Mouse (Mus musculus): ENCODE measurements around the gene Tgfbrap1. TPM values are rescaled to one million over a fixed set of nuclear protein-coding genes. Genes with fewer than 3 reads are reported as not detected.

Gene Tgfbrap1
- 28.5 and 30.6 TPM in 2 replicates for polyA plus RNA-seq (2012; rRNA removed)

GRCm38 (mm10) chr1:43098031-43098984, at the start of gene Tgfbrap1, which contains the start of gene AI597479:
Gene Tgfbrap1 (minus strand): TSS chr1:43098637.
Gene AI597479 (plus strand): TSS chr1:43098710.
- 1% methylated on average over 52 of the region's 57 CpGs for WGBS
- TF ChIP-seq POLR2A (IDR thresholded peaks at IDR 0.05; ENCODE audit: borderline replicate concordance, extremely low read depth, low read depth, low read length), result peak; percentile 87; the same call in 1 of the 2 replicates
- no peak for TF ChIP-seq CTCF (IDR thresholded peaks at IDR 0.05; ENCODE audit: insufficient read depth, low read length)
- Histone ChIP-seq H3K4me1 (ENCODE audit: control insufficient read depth, insufficient read depth, low read length) (peaks cover 7% of the 10 kb centered on the region), H3K4me3 (replicated peaks; ENCODE audit: extremely low read depth, low read depth, low read length) (peak within 1 kb of the TSS; percentile 93)
- DNase-seq, result peak; percentile 97

DNA sequence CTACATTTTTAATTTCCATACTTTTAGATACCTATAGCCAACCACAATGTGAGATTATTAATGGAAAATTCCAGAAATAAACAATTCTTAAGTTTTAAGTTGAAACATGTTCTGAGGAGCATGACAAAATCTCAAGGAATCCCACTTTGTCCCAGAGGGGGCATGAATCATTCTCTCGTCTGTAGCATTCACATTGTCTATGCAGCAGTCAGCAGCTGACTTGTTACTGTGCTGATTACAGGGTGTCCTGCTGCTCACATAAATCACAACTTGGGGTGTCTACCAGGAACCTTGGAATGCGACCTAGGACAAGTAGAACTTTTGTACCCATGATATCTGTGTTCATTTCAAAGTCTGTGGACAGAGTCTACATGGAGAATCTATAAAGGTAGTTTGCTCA, 49.0 kb upstream of the Tgfbrap1 start:
- TF ChIP-seq POLR2A (IDR thresholded peaks at IDR 0.05; ENCODE audit: borderline replicate concordance, extremely low read depth, low read depth, low read length) (no peak), CTCF (IDR thresholded peaks at IDR 0.05; ENCODE audit: insufficient read depth, low read length) (no peak)
- Histone ChIP-seq H3K4me1 (ENCODE audit: control insufficient read depth, insufficient read depth, low read length) (no peaks in the 10 kb centered on the region), H3K4me3 (replicated peaks; ENCODE audit: extremely low read depth, low read depth, low read length) (no peak overlapping the region)
- DNase-seq, result no peak
- WGBS, result 71% methylated on average over 2 of the region's 2 CpGs

DNA sequence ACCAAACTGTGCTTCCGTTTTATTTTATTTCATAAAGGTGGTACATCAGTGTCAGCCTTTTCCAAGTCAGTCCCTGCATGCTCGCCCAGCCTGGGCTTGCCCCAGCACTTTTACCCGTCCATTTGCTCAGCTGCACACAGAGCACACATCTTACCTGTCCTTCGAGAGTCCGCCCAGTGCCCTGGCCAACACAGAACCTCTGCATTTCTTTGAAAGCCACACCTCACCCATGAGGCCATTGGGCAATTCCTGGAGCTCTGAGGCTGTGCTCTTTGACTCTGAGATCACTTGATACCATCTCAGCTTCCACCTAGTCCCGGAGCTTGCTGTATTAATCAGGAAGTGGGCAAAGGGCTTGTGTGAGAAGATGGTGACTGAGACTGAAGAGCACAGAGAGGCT, 47.0 kb upstream of the Tgfbrap1 start:
- H3K4me3 ChIP-seq (replicated peaks; ENCODE audit: extremely low read depth, low read depth, low read length), result no peak overlapping the region
- 66% methylated on average over 6 of the region's 6 CpGs for WGBS
- no peak for TF ChIP-seq POLR2A (IDR thresholded peaks at IDR 0.05; ENCODE audit: borderline replicate concordance, extremely low read depth, low read depth, low read length)
- no peak for TF ChIP-seq CTCF (IDR thresholded peaks at IDR 0.05; ENCODE audit: insufficient read depth, low read length)
- DNase-seq, result no peak
- H3K4me1 ChIP-seq (ENCODE audit: control insufficient read depth, insufficient read depth, low read length), result no peaks in the 10 kb centered on the region

- 80% methylated on average over 8 of the region's 8 CpGs for WGBS
- DNase-seq, result no peak
- Histone ChIP-seq H3K4me3 (replicated peaks; ENCODE audit: extremely low read depth, low read depth, low read length) (no peak overlapping the region), H3K4me1 (ENCODE audit: control insufficient read depth, insufficient read depth, low read length) (no peaks in the 10 kb centered on the region)
- TF ChIP-seq CTCF (IDR thresholded peaks at IDR 0.05; ENCODE audit: insufficient read depth, low read length), result no peak
- no peak for TF ChIP-seq POLR2A (IDR thresholded peaks at IDR 0.05; ENCODE audit: borderline replicate concordance, extremely low read depth, low read depth, low read length)
These were observed 46.0 kb upstream of the Tgfbrap1 start for GRCm38 (mm10) chr1:43144338-43144906.

DNA sequence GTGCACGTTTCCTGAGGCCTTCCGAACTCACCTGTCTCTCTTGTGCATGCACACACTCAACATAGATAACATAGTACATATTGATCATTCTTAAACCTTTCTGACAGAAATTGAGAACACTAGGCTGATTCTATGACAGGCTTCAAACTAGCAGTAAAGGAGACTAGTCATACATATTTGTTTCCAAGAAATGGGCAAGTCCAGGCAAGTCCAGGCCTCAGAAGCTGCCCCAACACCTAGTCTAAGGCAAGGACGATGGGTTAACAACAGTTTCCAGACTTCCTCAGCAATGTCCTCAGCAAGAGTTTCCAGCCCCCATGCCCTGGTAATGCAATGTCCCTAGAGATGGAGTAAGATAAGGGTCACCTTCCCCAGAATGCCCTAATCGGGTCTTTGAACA, 45.4 kb upstream of the Tgfbrap1 start:
- TF ChIP-seq CTCF (IDR thresholded peaks at IDR 0.05; ENCODE audit: insufficient read depth, low read length) (no peak), POLR2A (IDR thresholded peaks at IDR 0.05; ENCODE audit: borderline replicate concordance, extremely low read depth, low read depth, low read length) (no peak)
- WGBS, result 86% methylated on average over 4 of the region's 4 CpGs
- Histone ChIP-seq H3K4me3 (replicated peaks; ENCODE audit: extremely low read depth, low read depth, low read length) (no peak overlapping the region), H3K4me1 (ENCODE audit: control insufficient read depth, insufficient read depth, low read length) (no peaks in the 10 kb centered on the region)
- DNase-seq, result no peak

DNA sequence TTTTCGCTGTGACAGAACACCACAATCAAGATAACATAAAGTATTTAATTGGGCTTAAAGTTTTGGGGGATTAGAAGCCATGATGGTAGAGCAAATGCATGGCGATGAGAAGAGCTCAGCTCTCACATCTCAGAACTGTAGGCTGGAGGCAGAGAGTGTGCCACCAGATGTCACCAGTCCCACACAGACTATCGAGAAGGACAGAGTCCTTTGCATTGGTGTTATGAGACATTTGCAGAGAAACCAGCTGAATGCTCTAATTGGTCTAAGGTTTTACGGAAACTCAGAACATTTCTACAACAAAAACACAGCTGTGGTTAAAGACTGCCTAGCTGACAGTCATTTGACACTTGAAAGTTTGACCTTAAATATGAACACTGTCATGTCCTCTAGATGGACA, 44.8 kb upstream of the Tgfbrap1 start:
- Histone ChIP-seq H3K4me3 (replicated peaks; ENCODE audit: extremely low read depth, low read depth, low read length) (no peak overlapping the region), H3K4me1 (ENCODE audit: control insufficient read depth, insufficient read depth, low read length) (no peaks in the 10 kb centered on the region)
- DNase-seq, result no peak
- TF ChIP-seq CTCF (IDR thresholded peaks at IDR 0.05; ENCODE audit: insufficient read depth, low read length) (0 out of 2 replicates have a peak, but pooled peaks have one; percentile 18), POLR2A (IDR thresholded peaks at IDR 0.05; ENCODE audit: borderline replicate concordance, extremely low read depth, low read depth, low read length) (no peak)
- 79% methylated on average over 4 of the region's 4 CpGs for WGBS

DNA sequence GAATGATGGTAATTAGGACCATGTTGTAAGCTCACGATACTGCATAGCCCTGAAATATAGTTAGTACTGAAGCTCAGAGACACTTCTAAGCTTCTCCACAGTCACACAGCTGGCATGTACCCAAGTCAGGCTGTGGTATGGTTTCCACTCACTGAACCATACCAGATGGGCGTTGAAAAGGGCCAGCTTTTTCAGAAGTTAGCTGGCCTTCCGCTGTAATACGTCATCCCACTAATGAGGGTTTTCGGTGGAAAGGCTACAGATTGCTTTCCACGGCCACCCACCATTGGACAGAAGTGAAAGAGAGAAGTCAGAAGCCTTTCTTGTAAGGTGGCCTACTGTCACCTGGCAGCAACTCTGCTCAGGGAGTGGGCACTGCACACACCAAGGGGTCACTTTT, 44.4 kb upstream of the Tgfbrap1 start:
- H3K4me1 ChIP-seq (ENCODE audit: control insufficient read depth, insufficient read depth, low read length), result no peaks in the 10 kb centered on the region
- no peak overlapping the region for H3K4me3 ChIP-seq (replicated peaks; ENCODE audit: extremely low read depth, low read depth, low read length)
- no peak for TF ChIP-seq CTCF (IDR thresholded peaks at IDR 0.05; ENCODE audit: insufficient read depth, low read length)
- TF ChIP-seq POLR2A (IDR thresholded peaks at IDR 0.05; ENCODE audit: borderline replicate concordance, extremely low read depth, low read depth, low read length), result no peak
- 86% methylated on average over 6 of the region's 6 CpGs for WGBS
- DNase-seq, result no peak

DNA sequence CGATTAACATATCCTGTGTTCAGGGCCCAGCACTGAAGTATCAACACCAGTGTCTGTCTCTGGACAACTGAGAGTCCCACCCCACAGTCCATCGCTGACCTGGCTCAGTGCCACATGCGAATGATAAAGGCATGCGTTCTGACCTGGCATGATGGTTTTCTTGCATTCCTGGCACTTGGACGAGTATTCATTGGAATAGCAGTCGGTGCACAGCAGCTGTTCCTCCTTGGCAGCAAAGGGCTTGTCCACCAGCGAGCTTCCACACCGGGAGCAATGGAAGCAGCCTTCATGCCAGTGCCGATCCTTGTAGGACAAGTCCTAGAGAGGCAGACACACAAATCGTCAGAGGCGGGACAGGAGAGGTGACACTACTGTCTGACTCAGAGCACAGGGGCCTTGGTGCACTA, 43.1 kb upstream of the Tgfbrap1 start:
- H3K4me3 ChIP-seq (replicated peaks; ENCODE audit: extremely low read depth, low read depth, low read length), result no peak overlapping the region
- TF ChIP-seq POLR2A (IDR thresholded peaks at IDR 0.05; ENCODE audit: borderline replicate concordance, extremely low read depth, low read depth, low read length) (no peak), CTCF (IDR thresholded peaks at IDR 0.05; ENCODE audit: insufficient read depth, low read length) (no peak)
- DNase-seq, result no peak
- no peaks in the 10 kb centered on the region for H3K4me1 ChIP-seq (ENCODE audit: control insufficient read depth, insufficient read depth, low read length)
- 48% methylated on average over 11 of the region's 11 CpGs for WGBS

- H3K4me3 ChIP-seq (replicated peaks; ENCODE audit: extremely low read depth, low read depth, low read length), result no peak overlapping the region
- DNase-seq, result peak; percentile 78
- 53% methylated on average over 8 of the region's 8 CpGs for WGBS
- TF ChIP-seq CTCF (IDR thresholded peaks at IDR 0.05; ENCODE audit: insufficient read depth, low read length) (peak; percentile 95), POLR2A (IDR thresholded peaks at IDR 0.05; ENCODE audit: borderline replicate concordance, extremely low read depth, low read depth, low read length) (no peak)
- no peaks in the 10 kb centered on the region for H3K4me1 ChIP-seq (ENCODE audit: control insufficient read depth, insufficient read depth, low read length)
These were observed 41.3 kb upstream of the Tgfbrap1 start for GRCm38 (mm10) chr1:43139587-43140266.

All from lung, adult 2 months (tissue).